In genomic region chr8:105288958-105289732, GRCm38 (mm10) we compare ENCODE assay signal across 8 mouse cellular contexts. TPM values are rescaled to one million over a fixed set of nuclear protein-coding genes. Genes with fewer than 3 reads are reported as not detected.
DNase-seq lines count a peak whose midpoint lies in the region; ATAC-seq and TF ChIP-seq lines count a peak whose summit lies in the region.

No protein-coding gene starts in this region.

- H3K36me3 ChIP-seq in forebrain, embryonic 11.5 days (ENCODE audit: control insufficient read depth, insufficient read depth, low read length) = no peaks in the 10 kb centered on the region; the same call in 1 of the 2 replicates
- no peaks in the 10 kb centered on the region for H3K36me3 ChIP-seq in heart, postnatal 0 days (replicated peaks; ENCODE audit: control insufficient read depth, insufficient read depth, low read length)
- H3K36me3 ChIP-seq in liver, embryonic 16.5 days (ENCODE audit: control insufficient read depth, insufficient read depth) = no peaks in the 10 kb centered on the region
- peaks cover 14% of the 10 kb centered on the region for H3K36me3 ChIP-seq in neural tube, embryonic 13.5 days
- H3K36me3 ChIP-seq in testis, adult 2 months (ENCODE audit: control insufficient read depth, insufficient read depth, low read length) = no peaks in the 10 kb centered on the region

- peak; percentile 93 for ATAC-seq in forebrain, embryonic 11.5 days (replicated peaks; ENCODE audit: low FRiP score)
- ATAC-seq in heart, postnatal 0 days (ENCODE audit: insufficient read depth, low read depth) = peak; percentile 93
- ATAC-seq in liver, embryonic 16.5 days (ENCODE audit: low read depth) = peak; percentile 84
- ATAC-seq in neural tube, embryonic 13.5 days (ENCODE audit: low read depth) = peak; percentile 94

- peak overlapping the region; percentile 39 for H3K4me3 ChIP-seq in forebrain, embryonic 11.5 days (ENCODE audit: low read depth, low read length)
- H3K4me3 ChIP-seq in heart, postnatal 0 days (ENCODE audit: low read depth, low read length) = peak overlapping the region; percentile 57
- peak overlapping the region; percentile 62 for H3K4me3 ChIP-seq in liver, embryonic 16.5 days (ENCODE audit: low read depth, low read length)
- peak overlapping the region; percentile 51 for H3K4me3 ChIP-seq in neural tube, embryonic 13.5 days
- peak overlapping the region; percentile 95 for H3K4me3 ChIP-seq in testis, adult 2 months (ENCODE audit: control insufficient read depth, low read depth, low read length)

- peaks cover 13% of the 10 kb centered on the region for H3K4me1 ChIP-seq in forebrain, embryonic 11.5 days (replicated peaks; ENCODE audit: control insufficient read depth, insufficient read depth, low read length)
- H3K4me1 ChIP-seq in heart, postnatal 0 days (ENCODE audit: control insufficient read depth, insufficient read depth) = peaks cover 12% of the 10 kb centered on the region
- peaks cover 23% of the 10 kb centered on the region for H3K4me1 ChIP-seq in liver, embryonic 16.5 days (ENCODE audit: control insufficient read depth, low read depth, low read length)
- H3K4me1 ChIP-seq in neural tube, embryonic 13.5 days (replicated peaks) = peaks cover 58% of the 10 kb centered on the region
- peaks cover 17% of the 10 kb centered on the region for H3K4me1 ChIP-seq in testis, adult 2 months (ENCODE audit: control insufficient read depth, insufficient read depth, low read length)

- peaks cover 9% of the 10 kb centered on the region for H3K27me3 ChIP-seq in forebrain, embryonic 11.5 days (ENCODE audit: control insufficient read depth, insufficient read depth, low read length)
- H3K27me3 ChIP-seq in heart, postnatal 0 days (ENCODE audit: control insufficient read depth, insufficient read depth, low read length) = 0 out of 2 replicates have a peak, but pooled peaks cover 4% of the 10 kb centered on the region
- peaks cover 23% of the 10 kb centered on the region for H3K27me3 ChIP-seq in liver, embryonic 16.5 days (ENCODE audit: control insufficient read depth, insufficient read depth, low read depth, low read length)
- H3K27me3 ChIP-seq in neural tube, embryonic 13.5 days = peaks cover 3% of the 10 kb centered on the region; the same call in 1 of the 2 replicates
- no peaks in the 10 kb centered on the region; the same call in 1 of the 2 replicates for H3K27me3 ChIP-seq in testis, adult 2 months (ENCODE audit: control insufficient read depth, insufficient read depth, low read length)

- H3K9ac ChIP-seq in forebrain, embryonic 11.5 days (ENCODE audit: low read length) = peak overlapping the region; percentile 65
- no peak overlapping the region; the same call in 1 of the 2 replicates for H3K9ac ChIP-seq in heart, postnatal 0 days (replicated peaks; ENCODE audit: low read depth, low read length)
- peak overlapping the region; percentile 39 for H3K9ac ChIP-seq in liver, embryonic 16.5 days (ENCODE audit: low read depth, low read length)
- peak overlapping the region; percentile 75 for H3K9ac ChIP-seq in neural tube, embryonic 13.5 days

- no peak for TF ChIP-seq EP300 in heart, postnatal 0 days (IDR thresholded peaks at IDR 0.05; ENCODE audit: low read depth)

- DNase-seq in CD8-positive naive resting alpha-beta T cell, adult 2 months (ENCODE audit: low read depth in 2 of 2, low spot score in 2 of 2) = peak; percentile 87 to 92
- peak; percentile 97 for DNase-seq in c-Kit-positive CD71-positive TER-119-negative erythroid progenitor cells, embryonic 14.5 days (ENCODE audit: low read depth)
- DNase-seq in forebrain, embryonic 11.5 days (ENCODE audit: low spot score) = peak; percentile 97
- peak; percentile 97 for DNase-seq in heart, postnatal 0 days (ENCODE audit: low spot score)
- peak; percentile 96 to 97 for DNase-seq in kidney, postnatal 4 days

- no peak; the same call in none of the 2 replicates for TF ChIP-seq POLR2A in testis, adult 2 months (IDR thresholded peaks at IDR 0.05; ENCODE audit: control insufficient read depth, low read depth, low read length)

- TF ChIP-seq CTCF in heart, postnatal 0 days (IDR thresholded peaks at IDR 0.05; ENCODE audit: low read depth) = peak; percentile 33
- no peak for TF ChIP-seq CTCF in testis, adult 2 months (IDR thresholded peaks at IDR 0.05; ENCODE audit: control insufficient read depth, insufficient read depth, insufficient replicate concordance, low read depth, low read length)

- WGBS in forebrain, embryonic 11.5 days = under 1% methylated on average over 53 of the region's 53 CpGs
- WGBS in heart, postnatal 0 days = 1% methylated on average over 53 of the region's 53 CpGs
- under 1% methylated on average over 53 of the region's 53 CpGs for WGBS in liver, embryonic 16.5 days (ENCODE audit: insufficient replicate concordance)
- WGBS in neural tube, embryonic 13.5 days = under 1% methylated on average over 53 of the region's 53 CpGs

- H3K27ac ChIP-seq in forebrain, embryonic 11.5 days (ENCODE audit: low read depth, low read length) = peak overlapping the region; percentile 73
- H3K27ac ChIP-seq in heart, postnatal 0 days (ENCODE audit: low read depth) = peak overlapping the region; percentile 69
- H3K27ac ChIP-seq in liver, embryonic 16.5 days (ENCODE audit: low read length) = 0 out of 2 replicates have a peak overlapping the region, but pooled peaks have one; percentile 26
- H3K27ac ChIP-seq in neural tube, embryonic 13.5 days (replicated peaks) = peak overlapping the region; percentile 91
- H3K27ac ChIP-seq in testis, adult 2 months (ENCODE audit: control insufficient read depth, insufficient read depth, low read depth, low read length) = peak overlapping the region; percentile 63

- no peaks in the 10 kb centered on the region for H3K9me3 ChIP-seq in forebrain, embryonic 11.5 days (ENCODE audit: control insufficient read depth, low read length)
- H3K9me3 ChIP-seq in heart, postnatal 0 days (replicated peaks; ENCODE audit: control insufficient read depth, low read length) = no peaks in the 10 kb centered on the region
- no peaks in the 10 kb centered on the region for H3K9me3 ChIP-seq in liver, embryonic 16.5 days (replicated peaks; ENCODE audit: control insufficient read depth, low read length)
- no peaks in the 10 kb centered on the region for H3K9me3 ChIP-seq in neural tube, embryonic 13.5 days

- peak overlapping the region; percentile 74 for H3K4me2 ChIP-seq in forebrain, embryonic 11.5 days (ENCODE audit: low read depth, low read length, severe bottlenecking)
- H3K4me2 ChIP-seq in heart, postnatal 0 days (ENCODE audit: low read depth, low read length) = peak overlapping the region; percentile 81
- peak overlapping the region; percentile 84 for H3K4me2 ChIP-seq in liver, embryonic 16.5 days (ENCODE audit: low read depth, low read length)
- H3K4me2 ChIP-seq in neural tube, embryonic 13.5 days = peak overlapping the region; percentile 76

RNA-seq across cellular contexts. Expression of gene 4931428F04Rik, which starts 0.5 kb away (rescaled TPM):
- 23.4 and 30.3 TPM in 2 replicates for polyA plus RNA-seq in forebrain, embryonic 11.5 days (2014; fragmentation: Nextera tagmentation; extraction: Ambion mirVana)
- 0.43 and 3.5 TPM in 2 replicates for total RNA-seq in heart, postnatal 0 days (2014; rRNA removed; ENCODE audit: low replicate concordance)
- 3.3 and 3.5 TPM in 2 replicates for polyA plus RNA-seq in heart, postnatal 0 days (2015; fragmentation: Nextera tagmentation; extraction: Ambion mirVana)
- 0.55 and 0.84 TPM in 2 replicates for polyA plus RNA-seq in liver, embryonic 16.5 days (2015; fragmentation: Nextera tagmentation; extraction: Ambion mirVana)
- 120 and 124 TPM in 2 replicates for polyA plus RNA-seq in neural tube, embryonic 13.5 days (2015; fragmentation: Nextera tagmentation; extraction: Ambion mirVana)
- 78.2 and 90.9 TPM in 2 replicates for polyA plus RNA-seq in testis, adult 2 months (2012; rRNA removed)

RNA-seq across cellular contexts. Expression of gene Exoc3l, which starts 6.8 kb away (rescaled TPM):
- polyA plus RNA-seq in forebrain, embryonic 11.5 days (2014; fragmentation: Nextera tagmentation; extraction: Ambion mirVana) = 10.3 TPM in 2 replicates
- 6.1 and 10.6 TPM in 2 replicates for total RNA-seq in heart, postnatal 0 days (2014; rRNA removed; ENCODE audit: low replicate concordance)
- polyA plus RNA-seq in heart, postnatal 0 days (2015; fragmentation: Nextera tagmentation; extraction: Ambion mirVana) = 9.5 and 9.9 TPM in 2 replicates
- 5.9 and 6.5 TPM in 2 replicates for polyA plus RNA-seq in liver, embryonic 16.5 days (2015; fragmentation: Nextera tagmentation; extraction: Ambion mirVana)
- 12.8 and 14.3 TPM in 2 replicates for polyA plus RNA-seq in neural tube, embryonic 13.5 days (2015; fragmentation: Nextera tagmentation; extraction: Ambion mirVana)
- polyA plus RNA-seq in testis, adult 2 months (2012; rRNA removed) = 28.2 and 28.5 TPM in 2 replicates

RNA-seq across cellular contexts. Expression of gene E2f4, which starts 8.3 kb away (rescaled TPM):
- 122 and 135 TPM in 2 replicates for polyA plus RNA-seq in forebrain, embryonic 11.5 days (2014; fragmentation: Nextera tagmentation; extraction: Ambion mirVana)
- total RNA-seq in heart, postnatal 0 days (2014; rRNA removed; ENCODE audit: low replicate concordance) = 19.2 and 27.9 TPM in 2 replicates
- 21.8 and 22.6 TPM in 2 replicates for polyA plus RNA-seq in heart, postnatal 0 days (2015; fragmentation: Nextera tagmentation; extraction: Ambion mirVana)
- polyA plus RNA-seq in liver, embryonic 16.5 days (2015; fragmentation: Nextera tagmentation; extraction: Ambion mirVana) = 169 and 187 TPM in 2 replicates
- polyA plus RNA-seq in neural tube, embryonic 13.5 days (2015; fragmentation: Nextera tagmentation; extraction: Ambion mirVana) = 49.3 and 51.8 TPM in 2 replicates
- polyA plus RNA-seq in testis, adult 2 months (2012; rRNA removed) = 64.1 and 67.7 TPM in 2 replicates

RNA-seq across cellular contexts. Expression of gene Nol3, which starts 13.2 kb away (rescaled TPM):
- 1.6 and 2.1 TPM in 2 replicates for polyA plus RNA-seq in forebrain, embryonic 11.5 days (2014; fragmentation: Nextera tagmentation; extraction: Ambion mirVana)
- 6.8 and 13.2 TPM in 2 replicates for total RNA-seq in heart, postnatal 0 days (2014; rRNA removed; ENCODE audit: low replicate concordance)
- 9.8 and 10.0 TPM in 2 replicates for polyA plus RNA-seq in heart, postnatal 0 days (2015; fragmentation: Nextera tagmentation; extraction: Ambion mirVana)
- 0.12 and 0.19 TPM in 2 replicates for polyA plus RNA-seq in liver, embryonic 16.5 days (2015; fragmentation: Nextera tagmentation; extraction: Ambion mirVana)
- polyA plus RNA-seq in neural tube, embryonic 13.5 days (2015; fragmentation: Nextera tagmentation; extraction: Ambion mirVana) = 5.3 and 6.9 TPM in 2 replicates
- 0.09 and 0.11 TPM in 2 replicates for polyA plus RNA-seq in testis, adult 2 months (2012; rRNA removed)

RNA-seq across cellular contexts. Expression of gene Elmo3, which starts 16.3 kb away (rescaled TPM):
- polyA plus RNA-seq in forebrain, embryonic 11.5 days (2014; fragmentation: Nextera tagmentation; extraction: Ambion mirVana) = 2.4 and 2.6 TPM in 2 replicates
- 1.4 and 2.2 TPM in 2 replicates for total RNA-seq in heart, postnatal 0 days (2014; rRNA removed; ENCODE audit: low replicate concordance)
- 1.6 and 1.9 TPM in 2 replicates for polyA plus RNA-seq in heart, postnatal 0 days (2015; fragmentation: Nextera tagmentation; extraction: Ambion mirVana)
- 4.7 and 5.3 TPM in 2 replicates for polyA plus RNA-seq in liver, embryonic 16.5 days (2015; fragmentation: Nextera tagmentation; extraction: Ambion mirVana)
- polyA plus RNA-seq in neural tube, embryonic 13.5 days (2015; fragmentation: Nextera tagmentation; extraction: Ambion mirVana) = 0.92 and 1.4 TPM in 2 replicates
- polyA plus RNA-seq in testis, adult 2 months (2012; rRNA removed) = 3.5 and 5.0 TPM in 2 replicates

Comparison
In these comparisons a context has a peak if more than half of its experiments do, and no peak if none do; other contexts are left out.
1. Peak in every context shown above with its lines: DNase-seq, ATAC-seq, H3K4me3 ChIP-seq and H3K27ac ChIP-seq.
2. H3K27ac ChIP-seq: peak in every context shown above with its lines; median percentile 91 in neural tube, embryonic 13.5 days; 73 in forebrain, embryonic 11.5 days; 69 in heart, postnatal 0 days; 63 in testis, adult 2 months; 26 in liver, embryonic 16.5 days.
3. H3K4me3 ChIP-seq: peak in every context shown above with its lines; median percentile 95 in testis, adult 2 months; 62 in liver, embryonic 16.5 days; 57 in heart, postnatal 0 days; 51 in neural tube, embryonic 13.5 days; 39 in forebrain, embryonic 11.5 days.